Mouse (Mus musculus): ENCODE measurements around the gene Lig4. TPM values are rescaled to one million over a fixed set of nuclear protein-coding genes. Genes with fewer than 3 reads are reported as not detected.

Gene Lig4
- total RNA-seq, 2 experiments from 2014 or later: 3.3 to 4.6 TPM

GRCm38 (mm10) chr8:9929746-9930445 is 47.6 kb downstream of the Lig4 start:
- DNase-seq: no peak

Other genes with a start within 250 kb of the Lig4 start
- gene Fam155a, start 206.5 kb downstream of the Lig4 start, total RNA-seq (2021): 1 to 10 TPM in 1 of 2 experiments, under 1 TPM in 1; 0.75 to 1.0 TPM
- not detected for gene Gm10217, start 113.4 kb downstream of the Lig4 start, total RNA-seq (2021)
- 10 to 100 TPM; 12.5 to 13.5 TPM for gene Abhd13, start within 50 bp of the Lig4 start, total RNA-seq (2021)
- gene Tnfsf13b, start 28.8 kb upstream of the Lig4 start, total RNA-seq (2021): under 1 TPM; 0.54 to 0.88 TPM
- gene Myo16, start 176.2 kb upstream of the Lig4 start, total RNA-seq (2021): 1 to 10 TPM; 3.9 to 5.3 TPM